In genomic region chr4:97844899-97845298, GRCm38 (mm10) we compare ENCODE assay signal across 9 mouse cellular contexts.
DNase-seq lines count a peak whose midpoint lies in the region; ATAC-seq and TF ChIP-seq lines count a peak whose summit lies in the region.
"Had no signal": no experiment of that assay in that cellular context is flagged by ENCODE, and none has a peak within 500 bp of the region (broad histone marks: within the 10 kb centered on the region; RNA-seq: fewer than 3 reads in every experiment).

No protein-coding gene starts in this region.

- H3K4me3 ChIP-seq in forebrain, embryonic 10.5 days, result no peak overlapping the region
- no peak overlapping the region for H3K4me3 ChIP-seq in forebrain, embryonic 11.5 days (ENCODE audit: low read depth, low read length)
- H3K4me3 ChIP-seq in lung, postnatal 0 days (ENCODE audit: low read depth, low read length), result 0 out of 2 replicates have a peak overlapping the region, but pooled peaks have one; percentile 2
- 0 out of 2 replicates have a peak overlapping the region, but pooled peaks have one; percentile 0 for H3K4me3 ChIP-seq in kidney, postnatal 0 days (replicated peaks; ENCODE audit: low read depth, low read length)
- H3K4me3 ChIP-seq in stomach, embryonic 16.5 days (replicated peaks; ENCODE audit: low read length), result peak overlapping the region; percentile 21

- DNase-seq in forebrain, embryonic 10.5 days (ENCODE audit: extremely low spot score, low spot score), result no peak
- no peak for DNase-seq in forebrain, embryonic 11.5 days (ENCODE audit: low spot score)
- peak; percentile 40 for DNase-seq in lung, postnatal 0 days (ENCODE audit: low spot score)
- DNase-seq in lung, adult 18-20 months, result no peak
- peak; percentile 67 for DNase-seq in kidney, postnatal 0 days (ENCODE audit: low spot score)
- DNase-seq in right cerebral cortex, postnatal 4 days, result no peak
- no peak for DNase-seq in ovary, postnatal 14 days (ENCODE audit: low spot score)

- no peak overlapping the region for H3K9ac ChIP-seq in forebrain, embryonic 11.5 days (ENCODE audit: low read length)
- no peak overlapping the region for H3K9ac ChIP-seq in lung, postnatal 0 days (replicated peaks; ENCODE audit: low read depth)
- no peak overlapping the region for H3K9ac ChIP-seq in kidney, postnatal 0 days (ENCODE audit: low read depth, low read length)
- H3K9ac ChIP-seq in stomach, embryonic 16.5 days (ENCODE audit: low read length), result peak overlapping the region; percentile 53; the same call in 1 of the 2 replicates

- H3K36me3 ChIP-seq in forebrain, embryonic 10.5 days (replicated peaks), result no peaks in the 10 kb centered on the region
- no peaks in the 10 kb centered on the region for H3K36me3 ChIP-seq in forebrain, embryonic 11.5 days (ENCODE audit: control insufficient read depth, insufficient read depth, low read length)
- no peaks in the 10 kb centered on the region for H3K36me3 ChIP-seq in lung, postnatal 0 days (ENCODE audit: insufficient read depth, low read length)
- no peaks in the 10 kb centered on the region for H3K36me3 ChIP-seq in kidney, postnatal 0 days (ENCODE audit: insufficient read depth, low read length)
- H3K36me3 ChIP-seq in stomach, embryonic 16.5 days (ENCODE audit: control insufficient read depth, insufficient read depth, low read length), result no peaks in the 10 kb centered on the region

- no peak for TF ChIP-seq EP300 in lung, postnatal 0 days (IDR thresholded peaks at IDR 0.05)

- ATAC-seq in forebrain, embryonic 11.5 days (replicated peaks; ENCODE audit: low FRiP score), result no peak
- peak; percentile 30; the same call in 1 of the 2 replicates for ATAC-seq in lung, postnatal 0 days
- no peak for ATAC-seq in kidney, postnatal 0 days (replicated peaks; ENCODE audit: low FRiP score, low read depth)
- ATAC-seq in stomach, embryonic 16.5 days (ENCODE audit: insufficient read depth, low FRiP score), result peak; percentile 58; the same call in 1 of the 2 replicates
- ATAC-seq: inflammation-experienced regulatory T-cells, adult 6 months had no signal

- H3K27ac ChIP-seq in forebrain, embryonic 10.5 days, result 0 out of 2 replicates have a peak overlapping the region, but pooled peaks have one; percentile 37
- no peak overlapping the region for H3K27ac ChIP-seq in forebrain, embryonic 11.5 days (ENCODE audit: low read depth, low read length)
- H3K27ac ChIP-seq in lung, postnatal 0 days (ENCODE audit: low read length), result peak overlapping the region; percentile 66; the same call in 1 of the 2 replicates
- peak overlapping the region; percentile 55 for H3K27ac ChIP-seq in kidney, postnatal 0 days
- peak overlapping the region; percentile 87 for H3K27ac ChIP-seq in stomach, embryonic 16.5 days (ENCODE audit: low read length)

- peaks cover 81% of the 10 kb centered on the region for H3K27me3 ChIP-seq in forebrain, embryonic 10.5 days (ENCODE audit: poor library complexity, severe bottlenecking)
- no peaks in the 10 kb centered on the region; the same call in 1 of the 2 replicates for H3K27me3 ChIP-seq in forebrain, embryonic 11.5 days (ENCODE audit: control insufficient read depth, insufficient read depth, low read length)
- no peaks in the 10 kb centered on the region for H3K27me3 ChIP-seq in lung, postnatal 0 days (replicated peaks; ENCODE audit: insufficient read depth, low read length)
- H3K27me3 ChIP-seq in kidney, postnatal 0 days (ENCODE audit: insufficient read depth, low read length), result no peaks in the 10 kb centered on the region
- H3K27me3 ChIP-seq in stomach, embryonic 16.5 days (ENCODE audit: control insufficient read depth, insufficient read depth, low read length), result no peaks in the 10 kb centered on the region

- 17% methylated on average over 6 of the region's 6 CpGs for WGBS in forebrain, embryonic 10.5 days
- 16% methylated on average over 6 of the region's 6 CpGs for WGBS in forebrain, embryonic 11.5 days
- WGBS in lung, postnatal 0 days, result 29% methylated on average over 6 of the region's 6 CpGs
- 43% methylated on average over 6 of the region's 6 CpGs for WGBS in kidney, postnatal 0 days
- WGBS in stomach, embryonic 16.5 days, result 34% methylated on average over 6 of the region's 6 CpGs

- no peak overlapping the region for H3K4me2 ChIP-seq in forebrain, embryonic 11.5 days (ENCODE audit: low read depth, low read length, severe bottlenecking)
- peak overlapping the region; percentile 29; the same call in 1 of the 2 replicates for H3K4me2 ChIP-seq in lung, postnatal 0 days (replicated peaks; ENCODE audit: low read depth, low read length)
- H3K4me2 ChIP-seq in kidney, postnatal 0 days (ENCODE audit: low read length), result peak overlapping the region; percentile 23
- H3K4me2 ChIP-seq in stomach, embryonic 16.5 days (ENCODE audit: low read depth, low read length), result peak overlapping the region; percentile 45

- peaks cover 65% of the 10 kb centered on the region for H3K4me1 ChIP-seq in forebrain, embryonic 10.5 days
- H3K4me1 ChIP-seq in forebrain, embryonic 11.5 days (replicated peaks; ENCODE audit: control insufficient read depth, insufficient read depth, low read length), result peaks cover 27% of the 10 kb centered on the region
- H3K4me1 ChIP-seq in lung, postnatal 0 days (ENCODE audit: insufficient read depth, low read depth, low read length), result peaks cover 13% of the 10 kb centered on the region; the same call in 1 of the 2 replicates
- H3K4me1 ChIP-seq in kidney, postnatal 0 days (replicated peaks; ENCODE audit: insufficient read depth, low read length), result peaks cover 4% of the 10 kb centered on the region
- H3K4me1 ChIP-seq in stomach, embryonic 16.5 days (ENCODE audit: control insufficient read depth, insufficient read depth, low read length), result peaks cover 36% of the 10 kb centered on the region

- no peak for TF ChIP-seq CTCF in lung, postnatal 0 days (IDR thresholded peaks at IDR 0.05)
- no peak for TF ChIP-seq CTCF in kidney, postnatal 0 days (IDR thresholded peaks at IDR 0.05; ENCODE audit: low read depth)

- H3K9me3 ChIP-seq in forebrain, embryonic 10.5 days, result no peaks in the 10 kb centered on the region
- no peaks in the 10 kb centered on the region for H3K9me3 ChIP-seq in forebrain, embryonic 11.5 days (ENCODE audit: control insufficient read depth, low read length)
- no peaks in the 10 kb centered on the region for H3K9me3 ChIP-seq in lung, postnatal 0 days (ENCODE audit: low read length)
- no peaks in the 10 kb centered on the region for H3K9me3 ChIP-seq in kidney, postnatal 0 days (replicated peaks; ENCODE audit: low read length)
- H3K9me3 ChIP-seq in stomach, embryonic 16.5 days (replicated peaks; ENCODE audit: control insufficient read depth, low read length), result no peaks in the 10 kb centered on the region

Comparison
In these comparisons a context has a peak if more than half of its experiments do, and no peak if none do; other contexts are left out.
1. DNase-seq: peak in lung, postnatal 0 days (single experiment) and kidney, postnatal 0 days (single experiment); none in forebrain, embryonic 10.5 days (single experiment), forebrain, embryonic 11.5 days (single experiment), lung, adult 18-20 months (0 of 2), right cerebral cortex, postnatal 4 days (single experiment) and ovary, postnatal 14 days (single experiment).
2. H3K4me3 ChIP-seq: peak in lung, postnatal 0 days (single experiment), kidney, postnatal 0 days (single experiment) and stomach, embryonic 16.5 days (single experiment); none in forebrain, embryonic 10.5 days (single experiment) and forebrain, embryonic 11.5 days (single experiment).
3. ATAC-seq: peak in lung, postnatal 0 days (single experiment) and stomach, embryonic 16.5 days (single experiment); none in forebrain, embryonic 11.5 days (single experiment) and kidney, postnatal 0 days (single experiment).